ENCODE assay signal across 8 mouse cellular contexts in genomic region chr7:24133996-24134828, GRCm38 (mm10). TPM values are rescaled to one million over a fixed set of nuclear protein-coding genes. Genes with fewer than 3 reads are reported as not detected.
DNase-seq lines count a peak whose midpoint lies in the region; ATAC-seq and TF ChIP-seq lines count a peak whose summit lies in the region.

TSS of gene Zfp235 (plus strand) at chr7:24134169.

- WGBS in hindbrain, embryonic 13.5 days: 3% methylated on average over 32 of the region's 32 CpGs

- TF ChIP-seq CTCF in Patski (IDR thresholded peaks at IDR 0.05): no peak

- POLR2A ChIA-PET in Patski (lab: Charles Lee): interaction anchor here (0.6 kb wide), 1 partner anchor 229 kb away, joined by 8 read pairs; no protein-coding TSS in a partner anchor

- H3K4me1 ChIP-seq in hindbrain, embryonic 13.5 days (replicated peaks): peaks cover 27% of the 10 kb centered on the region

- H3K36me3 ChIP-seq in hindbrain, embryonic 13.5 days: peaks cover 34% of the 10 kb centered on the region

- H3K27me3 ChIP-seq in Patski: no peaks in the 10 kb centered on the region
- no peaks in the 10 kb centered on the region for H3K27me3 ChIP-seq in hindbrain, embryonic 13.5 days

- CTCF ChIA-PET in Patski (lab: Charles Lee): interaction anchor here (1.3 to 1.8 kb wide), 2 partner anchors 21 to 53 kb away, joined by 3 to 5 read pairs; partner anchors contain the start of gene Zfp180

- peak; percentile 46 for DNase-seq in Patski (ENCODE audit: low read depth, low spot score)
- DNase-seq in cerebellum, postnatal 14 days: peak; percentile 86 to 91
- peak; percentile 83 to 85 for DNase-seq in frontal cortex, postnatal 14 days (ENCODE audit: low spot score in 2 of 2)
- DNase-seq in layer of hippocampus, postnatal 36 days: peak; percentile 91 to 92
- peak; percentile 93 for DNase-seq in lung, postnatal 36 days
- peak; percentile 93 for DNase-seq in retina, postnatal 1 day
- peak; percentile 78 to 82 for DNase-seq in urinary bladder, adult 18-20 months (ENCODE audit: low spot score in 2 of 2)

- H3K27ac ChIP-seq in hindbrain, embryonic 13.5 days: peak within 1 kb of the TSS; percentile 75

- in situ Hi-C loops in Patski (cut with MboI; ENCODE audit: low pct_unique_long_range_greater_than_20kb): no loop called here

- H3K9me3 ChIP-seq in hindbrain, embryonic 13.5 days: no peaks in the 10 kb centered on the region

- peak within 1 kb of the TSS; percentile 86 for H3K9ac ChIP-seq in hindbrain, embryonic 13.5 days

- H3K4me3 ChIP-seq in hindbrain, embryonic 13.5 days: peak within 1 kb of the TSS; percentile 73

- ATAC-seq in Patski: peak; percentile 99
- peak; percentile 93 for ATAC-seq in hindbrain, embryonic 13.5 days (ENCODE audit: low FRiP score)

- H3K4me2 ChIP-seq in hindbrain, embryonic 13.5 days: peak within 1 kb of the TSS; percentile 73

RNA-seq across cellular contexts. Expression of gene Zfp235, which starts in this region (rescaled TPM):
- 7.5 TPM for polyA plus RNA-seq in Patski (2021)
- polyA plus RNA-seq in hindbrain, embryonic 13.5 days (2015; fragmentation: Nextera tagmentation; extraction: Ambion mirVana): 20.0 and 20.8 TPM in 2 replicates
- total RNA-seq in layer of hippocampus, postnatal 36 days (2021): 10 to 100 TPM; 22.0 to 23.0 TPM

Comparison
In these comparisons a context has a peak if more than half of its experiments do, and no peak if none do; other contexts are left out.
1. Peak in every context shown above with its lines: DNase-seq, ATAC-seq, H3K4me3 ChIP-seq and H3K27ac ChIP-seq.